Mouse (Mus musculus) 3T3-L1 (cell line): ENCODE results near the gene Cnpy1.

ENCODE experiments used
- DNase-seq: peaks from one replicate; pipeline ENCODE4 v3.0.0-alpha.2; 2015; ENCODE audit warnings: low read depth, low spot score

Gene Cnpy1

DNA sequence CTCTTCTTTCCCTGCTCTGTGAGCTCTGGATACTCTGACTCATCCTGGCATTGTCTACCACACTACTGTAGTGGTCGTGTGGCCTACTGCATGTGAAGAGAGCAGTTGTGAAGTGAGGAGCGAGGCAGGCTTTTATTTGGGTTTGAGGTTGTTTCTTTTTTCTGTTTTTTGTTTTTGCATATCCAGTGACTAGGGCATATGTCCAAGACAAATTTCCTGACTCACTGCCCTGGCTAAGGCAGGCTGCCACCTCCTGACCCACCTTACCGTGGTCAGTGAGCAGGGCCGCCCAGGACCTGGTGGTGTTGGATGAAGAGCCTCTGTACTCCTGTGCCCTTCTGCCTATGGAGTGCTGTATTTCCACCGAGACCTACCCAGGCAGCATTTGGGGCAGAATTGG is 5.8 kb downstream of the Cnpy1 start:
- peak; percentile 35 for DNase-seq

GRCm38 (mm10) chr5:28238876-28239275 is 6.7 kb downstream of the Cnpy1 start:
- DNase-seq, result no peak

- DNase-seq, result no peak
Observed at GRCm38 (mm10) chr5:28238152-28238551, 7.5 kb downstream of the Cnpy1 start.

GRCm38 (mm10) chr5:28237715-28238114 is 7.9 kb downstream of the Cnpy1 start:
- DNase-seq, result no peak

DNA sequence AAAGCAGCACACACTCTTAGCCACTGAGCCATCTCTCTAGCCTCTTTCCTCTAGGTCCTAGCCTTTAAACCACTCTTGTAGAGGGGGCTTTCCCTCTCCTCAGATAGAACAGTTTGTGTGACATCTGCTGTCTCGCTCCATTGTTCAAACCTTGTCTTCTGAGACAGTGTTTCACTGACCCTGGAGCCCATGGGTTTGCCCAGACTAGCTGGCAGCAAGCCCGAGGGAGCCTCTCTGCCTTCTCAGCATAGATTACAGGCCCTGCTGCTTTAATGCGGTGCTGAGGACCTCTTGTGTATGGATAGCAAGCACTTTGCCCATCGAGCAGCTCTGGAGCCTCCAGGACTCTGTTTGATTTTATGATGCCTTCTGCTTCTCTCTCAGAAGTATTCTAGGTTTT is 8.6 kb downstream of the Cnpy1 start:
- no peak for DNase-seq

GRCm38 (mm10) chr5:28236098-28236497 is 9.5 kb downstream of the Cnpy1 start:
- no peak for DNase-seq

GRCm38 (mm10) chr5:28232101-28232500 is 13.5 kb downstream of the Cnpy1 start:
- no peak for DNase-seq

GRCm38 (mm10) chr5:28219596-28219995 is 26.0 kb downstream of the Cnpy1 start:
- no peak for DNase-seq

GRCm38 (mm10) chr5:28213441-28213840 is 32.2 kb downstream of the Cnpy1 start:
- no peak for DNase-seq

- no peak for DNase-seq
Observed at GRCm38 (mm10) chr5:28211651-28212310, 33.8 kb downstream of the Cnpy1 start.

- DNase-seq, result no peak
Observed at GRCm38 (mm10) chr5:28210591-28211550, 34.7 kb downstream of the Cnpy1 start.

DNA sequence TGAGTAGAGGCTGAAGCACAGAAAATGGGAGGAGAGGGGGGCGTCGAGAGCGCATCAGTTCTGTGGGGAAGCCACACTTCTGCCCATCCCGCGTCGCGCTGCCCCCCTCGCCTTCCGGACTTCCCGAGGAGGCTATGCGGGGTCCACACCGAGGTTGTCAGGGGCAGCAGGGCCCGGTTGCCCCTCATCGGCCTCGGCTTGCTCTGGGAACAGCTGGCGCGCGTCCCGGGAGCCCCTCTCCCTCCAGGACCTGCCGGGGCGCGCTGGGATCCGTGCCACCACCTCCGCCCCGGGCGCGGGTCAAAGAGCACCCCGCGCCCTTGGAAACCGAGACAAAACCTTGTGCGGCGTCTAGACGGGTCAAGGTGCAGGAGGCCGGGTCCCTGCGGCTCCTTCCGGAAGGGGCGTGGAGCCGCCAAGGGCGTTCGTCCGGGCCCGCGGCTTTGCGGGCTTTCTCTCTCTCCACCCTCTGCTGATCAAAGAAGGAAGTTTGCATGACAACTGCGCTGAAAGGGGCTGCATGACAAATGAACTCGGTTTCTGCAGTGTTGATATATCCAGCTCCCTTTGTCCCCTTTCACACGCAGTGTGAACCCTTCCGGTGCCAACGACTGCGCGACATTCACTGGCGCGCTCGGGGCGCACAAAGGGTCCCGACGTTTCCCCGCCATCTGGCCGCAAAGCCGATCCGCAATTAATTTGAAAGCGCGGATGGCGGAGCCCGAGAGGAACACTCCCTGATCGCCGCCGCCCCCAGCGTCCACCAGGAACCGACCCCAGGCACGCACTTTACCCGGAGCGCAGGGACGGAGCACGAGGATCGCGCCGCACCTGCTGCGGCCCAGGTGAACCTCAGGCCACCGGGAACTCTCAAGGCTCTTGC is 35.8 kb downstream of the Cnpy1 start:
- DNase-seq, result no peak

GRCm38 (mm10) chr5:28208726-28209520 is 36.7 kb downstream of the Cnpy1 start:
- DNase-seq, result no peak

DNA sequence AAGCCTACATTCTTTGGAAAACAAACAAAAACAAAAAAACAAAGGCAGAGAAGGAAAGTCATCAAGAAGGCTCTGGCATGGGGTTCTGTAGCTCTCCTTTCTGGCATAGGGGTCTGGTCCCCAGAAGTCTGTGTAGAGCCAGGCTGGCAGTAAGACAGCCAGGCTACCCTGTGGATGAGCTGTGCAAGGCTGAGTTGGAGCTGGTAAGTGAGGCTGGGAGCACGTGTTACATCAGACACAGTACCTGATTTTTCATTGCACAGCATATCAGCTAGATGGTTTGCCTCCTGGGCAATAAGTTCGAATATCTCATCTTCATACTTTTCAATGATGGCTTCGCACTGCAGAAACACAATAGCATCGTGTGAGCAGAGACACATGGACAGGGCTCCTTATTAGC is 38.6 kb downstream of the Cnpy1 start:
- no peak for DNase-seq

GRCm38 (mm10) chr5:28206448-28206847 is 39.2 kb downstream of the Cnpy1 start:
- DNase-seq, result no peak

- no peak for DNase-seq
Observed at GRCm38 (mm10) chr5:28204678-28205077, 40.9 kb downstream of the Cnpy1 start.

GRCm38 (mm10) chr5:28203086-28203485 is 42.5 kb downstream of the Cnpy1 start:
- DNase-seq, result no peak

GRCm38 (mm10) chr5:28199089-28199873 is 46.3 kb downstream of the Cnpy1 start:
- DNase-seq, result no peak

DNA sequence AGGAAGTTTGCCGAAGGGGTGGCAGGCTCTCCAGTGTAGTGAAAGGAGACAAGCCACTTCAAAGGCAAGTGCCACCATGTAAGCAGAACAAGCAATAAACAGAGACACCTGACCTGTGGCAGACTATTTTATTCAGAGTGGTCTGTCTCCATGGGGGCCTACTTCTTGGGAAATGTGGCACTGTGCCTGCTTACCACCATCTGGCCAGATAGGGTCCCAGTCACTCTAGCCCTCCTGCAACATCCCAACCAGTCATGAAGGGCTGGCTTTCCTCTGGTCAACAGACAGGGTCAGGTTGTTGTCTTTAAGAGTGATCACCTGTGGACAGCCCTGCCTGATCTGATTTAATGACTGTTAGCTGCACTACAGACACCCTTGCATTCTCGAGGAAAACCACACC is 50.1 kb downstream of the Cnpy1 start:
- DNase-seq, result no peak

GRCm38 (mm10) chr5:28192099-28192454 is 53.5 kb downstream of the Cnpy1 start:
- no peak for DNase-seq
